Mouse (Mus musculus): ENCODE data around the gene Rtkn.

DNA sequence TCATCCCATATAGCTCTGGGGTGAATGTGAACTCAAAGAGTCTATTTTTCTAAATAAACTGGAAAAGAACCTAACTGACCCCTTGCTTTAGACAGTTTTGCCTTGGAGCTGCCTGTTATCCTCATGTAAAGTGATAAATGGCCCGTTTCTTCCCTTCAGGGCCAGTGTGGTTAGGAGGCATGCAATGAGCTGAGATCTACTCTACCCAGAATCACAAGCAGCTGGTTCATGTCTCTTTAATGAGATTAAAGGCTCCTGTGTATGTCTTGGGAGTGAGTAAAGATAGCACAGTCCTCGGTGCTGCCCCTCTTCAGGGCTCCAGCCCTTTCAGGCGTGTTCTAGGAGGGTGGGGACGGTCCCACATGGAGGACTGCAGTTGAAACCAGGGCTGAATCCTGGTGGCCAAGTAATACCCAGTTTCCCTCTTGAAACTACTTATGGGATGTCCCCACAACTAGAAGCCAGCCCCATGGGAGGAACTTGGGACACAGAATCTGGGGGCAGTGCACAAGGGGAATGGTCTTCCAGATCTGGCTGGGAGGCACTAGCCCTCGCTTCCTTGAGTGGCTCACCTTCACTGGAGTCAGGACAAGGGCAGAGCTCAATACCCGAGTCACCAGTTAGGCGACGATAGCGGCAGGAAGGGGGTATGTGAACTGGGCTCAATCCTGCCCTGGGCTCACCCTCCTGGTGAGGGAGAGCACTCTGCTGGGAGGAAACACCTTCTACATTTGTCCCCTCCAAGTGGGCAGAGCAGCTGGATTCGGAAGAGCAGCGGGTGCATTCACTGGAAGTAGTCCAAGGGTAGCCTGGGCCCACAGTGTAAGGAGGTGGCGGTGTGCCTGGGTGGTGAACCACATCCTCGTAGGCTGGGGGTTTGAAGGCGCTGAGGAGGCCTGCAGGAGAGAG lies 16.2 kb upstream of the Rtkn start:
- TF ChIP-seq CTCF (IDR thresholded peaks at IDR 0.05; ENCODE audit: control insufficient read depth, insufficient read depth, insufficient read length) (no peak), MAX (IDR thresholded peaks at IDR 0.05) (no peak), FOSL1 (IDR thresholded peaks at IDR 0.05; ENCODE audit: insufficient read depth, low read length, poor library complexity, severe bottlenecking) (no peak)
